Mouse (Mus musculus): ENCODE measurements at regions not wholly inside any gene's neighbourhood (a gene's known extent, or its start where the extent isn't known, plus 50 kb on each side); places are given as distances from the start of the nearest gene placed in this dataset.

DNA sequence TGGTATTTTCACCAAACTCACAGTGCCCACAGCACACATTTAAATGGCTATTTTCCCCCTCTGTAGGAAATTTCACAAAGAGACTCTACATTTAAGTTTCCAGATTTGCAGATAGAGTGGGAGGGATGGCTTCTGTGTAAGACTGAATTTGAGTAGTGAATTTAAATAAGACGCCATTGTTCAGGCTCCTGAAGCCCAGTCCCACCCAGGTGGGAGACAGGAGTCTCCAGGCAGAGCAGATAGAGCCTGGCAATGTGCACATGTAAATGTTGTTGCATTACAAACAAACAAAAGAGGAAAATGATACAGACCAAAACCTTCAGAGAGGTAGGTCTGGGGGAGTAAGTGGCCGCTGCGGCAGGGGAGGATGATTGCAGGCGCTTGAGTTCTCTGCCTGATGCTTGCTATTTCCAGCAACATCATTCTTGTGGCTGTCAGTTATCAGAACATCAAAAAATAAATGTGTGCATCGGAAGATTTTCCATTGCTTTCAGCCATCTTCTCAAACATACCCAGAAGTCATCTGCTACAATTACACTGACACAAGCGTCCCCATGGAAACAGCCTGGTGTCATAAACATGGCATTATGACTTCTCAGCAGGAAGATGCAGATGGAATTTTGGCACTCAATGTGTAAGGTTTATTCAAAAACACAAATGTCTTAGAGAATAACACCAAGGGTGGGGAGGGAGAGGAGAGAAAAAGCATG is 318.5 kb downstream of the Phkb start:
- DNase-seq, result no peak

DNA sequence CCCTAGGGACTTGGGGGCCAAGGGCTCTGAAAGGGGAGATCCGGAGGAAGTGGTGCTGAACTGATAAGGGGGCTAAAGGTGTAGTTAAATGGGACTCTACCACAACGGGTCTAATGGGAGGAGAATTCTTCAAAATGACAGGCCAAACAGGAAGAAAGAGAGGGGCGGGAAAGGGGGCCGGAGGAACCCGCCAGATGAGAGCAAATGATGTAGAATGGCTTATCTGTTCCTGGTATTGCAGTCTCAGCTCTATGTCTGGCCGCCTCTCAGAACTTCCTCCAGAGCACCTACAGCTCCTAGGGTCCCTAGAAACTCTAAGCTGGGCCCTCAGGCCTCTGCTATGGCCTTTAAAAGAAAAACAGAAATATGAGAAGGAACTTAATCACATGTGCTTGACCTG is 306.8 kb downstream of the Phkb start:
- DNase-seq, result no peak

DNA sequence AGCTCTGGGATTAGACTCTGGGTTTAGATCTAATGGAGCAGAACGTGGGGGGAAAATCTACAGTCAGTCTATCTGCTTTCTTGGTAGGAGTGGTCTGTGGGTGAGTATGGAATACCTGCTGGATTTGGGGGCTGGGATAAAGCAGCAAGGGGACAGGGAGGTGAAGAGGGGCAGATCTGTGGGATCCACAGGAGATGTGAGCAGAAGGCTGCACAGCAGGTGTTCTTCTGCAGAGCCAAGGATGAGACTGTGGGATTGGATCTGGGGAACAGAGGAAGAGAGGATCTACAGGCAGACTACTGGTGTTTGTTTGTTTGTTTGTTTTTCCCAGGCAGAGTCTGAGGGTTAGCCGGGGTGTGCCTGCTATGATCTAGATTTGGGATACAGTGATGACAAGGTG is 284.5 kb downstream of the Phkb start:
- DNase-seq, result no peak

DNA sequence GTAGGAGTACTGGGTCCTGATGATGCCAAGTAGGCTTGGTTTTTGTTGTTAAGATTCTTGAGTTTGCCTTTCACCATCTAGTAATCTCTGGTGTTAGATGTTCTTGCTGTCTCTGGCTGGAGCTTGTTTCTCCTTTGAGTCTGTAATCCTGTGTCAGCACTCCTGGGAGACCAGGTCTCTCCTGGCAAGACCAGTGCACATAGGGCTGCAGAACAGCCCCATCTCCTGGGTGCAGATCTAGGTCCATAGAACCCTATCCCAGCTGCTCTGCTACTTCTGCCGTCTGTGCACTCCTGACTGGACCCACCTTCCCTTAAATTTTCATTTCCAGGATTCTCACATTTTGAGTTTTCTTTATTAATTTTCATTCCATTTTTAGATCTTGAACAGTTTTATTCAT is 283.9 kb downstream of the Phkb start:
- no peak for DNase-seq

All from gastrocnemius, postnatal 25 days (tissue).